Mouse (Mus musculus): ENCODE measurements around the gene 1600002K03Rik. TPM values are rescaled to one million over a fixed set of nuclear protein-coding genes. Genes with fewer than 3 reads are reported as not detected.

Gene 1600002K03Rik
- 8.4 and 8.7 TPM in 2 replicates for polyA plus RNA-seq (2015; fragmentation: Nextera tagmentation; extraction: Ambion mirVana)

GRCm38 (mm10) chr10:80172527-80173292, at the start of gene 1600002K03Rik:
Gene 1600002K03Rik (plus strand): TSS chr10:80172944.
- Histone ChIP-seq H3K4me2 (ENCODE audit: low read depth, low read length) (peak within 1 kb of the TSS; percentile 83), H3K36me3 (ENCODE audit: control insufficient read depth, insufficient read depth) (peaks cover 26% of the 10 kb centered on the region), H3K27me3 (ENCODE audit: control insufficient read depth, insufficient read depth, low read depth, low read length) (peaks cover 2% of the 10 kb centered on the region; the same call in 1 of the 2 replicates), H3K4me3 (ENCODE audit: low read depth, low read length) (peak within 1 kb of the TSS; percentile 84), H3K27ac (ENCODE audit: low read length) (peak within 1 kb of the TSS; percentile 90), H3K9me3 (replicated peaks; ENCODE audit: control insufficient read depth, low read length) (no peaks in the 10 kb centered on the region; the same call in 1 of the 2 replicates), H3K9ac (ENCODE audit: low read depth, low read length) (peak within 1 kb of the TSS; percentile 72), H3K4me1 (ENCODE audit: control insufficient read depth, low read depth, low read length) (peaks cover 30% of the 10 kb centered on the region)
- WGBS (ENCODE audit: insufficient replicate concordance) = 3% methylated on average over 35 of the region's 35 CpGs
- ATAC-seq (ENCODE audit: low read depth) = peak; percentile 70

DNA sequence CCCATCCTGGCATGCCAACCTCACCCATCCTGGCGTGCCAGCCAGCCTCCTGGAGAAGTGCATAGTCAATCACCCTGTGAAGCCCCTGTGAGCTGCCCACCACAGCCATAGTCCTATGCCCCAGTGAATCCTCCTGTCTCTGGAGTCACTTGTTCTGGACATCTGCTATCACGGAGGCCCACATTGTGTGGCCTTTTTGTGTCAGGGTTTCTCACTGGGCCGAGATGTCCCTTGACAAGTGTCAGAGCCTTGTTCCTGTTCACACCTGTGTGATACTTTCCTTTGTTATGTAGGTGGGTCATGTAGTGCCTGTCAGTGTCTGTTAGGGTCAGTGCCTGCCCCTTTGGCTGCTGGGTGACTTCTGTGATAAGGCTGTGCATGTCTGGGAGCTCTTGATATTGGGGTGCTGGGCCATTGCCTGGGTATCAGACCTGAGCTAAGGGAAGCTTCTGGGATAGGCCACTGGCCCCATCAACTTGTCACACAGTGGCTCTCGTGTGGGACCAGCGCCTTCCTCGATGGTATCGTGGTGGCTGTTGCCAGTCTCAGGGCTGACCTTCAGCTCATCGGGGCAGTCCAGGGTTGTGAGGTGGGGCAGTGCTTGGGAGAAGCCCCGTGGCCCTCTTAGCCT, 48.7 kb upstream of the 1600002K03Rik start:
- H3K9ac ChIP-seq (ENCODE audit: low read depth, low read length) = peak overlapping the region; percentile 34
- H3K4me1 ChIP-seq (ENCODE audit: control insufficient read depth, low read depth, low read length) = peaks cover 76% of the 10 kb centered on the region
- no peaks in the 10 kb centered on the region for H3K27me3 ChIP-seq (ENCODE audit: control insufficient read depth, insufficient read depth, low read depth, low read length)
- ATAC-seq (ENCODE audit: low read depth) = peak; percentile 89
- peak overlapping the region; percentile 35 for H3K4me3 ChIP-seq (ENCODE audit: low read depth, low read length)
- H3K36me3 ChIP-seq (ENCODE audit: control insufficient read depth, insufficient read depth) = peaks cover 75% of the 10 kb centered on the region
- peak overlapping the region; percentile 88 for H3K27ac ChIP-seq (ENCODE audit: low read length)
- no peaks in the 10 kb centered on the region for H3K9me3 ChIP-seq (replicated peaks; ENCODE audit: control insufficient read depth, low read length)
- WGBS (ENCODE audit: insufficient replicate concordance) = 48% methylated on average over 9 of the region's 9 CpGs
- H3K4me2 ChIP-seq (ENCODE audit: low read depth, low read length) = peak overlapping the region; percentile 57

DNA sequence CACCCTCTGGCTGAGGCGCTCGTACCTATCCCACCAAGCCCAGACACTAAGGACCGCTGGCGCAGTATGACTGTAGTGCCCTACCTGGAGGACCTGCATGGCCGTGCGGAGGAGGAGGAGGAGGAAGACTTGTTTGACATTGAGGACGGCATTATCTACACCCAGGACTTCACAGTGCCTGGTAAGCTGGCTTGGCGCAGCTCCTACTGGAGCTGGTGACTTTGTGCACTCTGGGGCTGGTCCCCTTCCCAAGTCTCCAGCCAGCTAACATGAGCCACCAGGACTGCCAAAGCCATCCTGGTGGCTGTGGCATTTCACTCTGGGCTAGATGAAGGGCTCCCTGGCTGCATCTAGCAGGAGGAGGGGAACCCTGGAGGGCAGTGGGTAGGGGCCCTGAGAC, 44.8 kb upstream of the 1600002K03Rik start:
- no peaks in the 10 kb centered on the region for H3K27me3 ChIP-seq (ENCODE audit: control insufficient read depth, insufficient read depth, low read depth, low read length)
- 94% methylated on average over 8 of the region's 8 CpGs for WGBS (ENCODE audit: insufficient replicate concordance)
- H3K4me1 ChIP-seq (ENCODE audit: control insufficient read depth, low read depth, low read length) = peaks cover 54% of the 10 kb centered on the region
- no peaks in the 10 kb centered on the region for H3K9me3 ChIP-seq (replicated peaks; ENCODE audit: control insufficient read depth, low read length)
- ATAC-seq (ENCODE audit: low read depth) = no peak
- no peak overlapping the region for H3K4me3 ChIP-seq (ENCODE audit: low read depth, low read length)
- no peak overlapping the region for H3K4me2 ChIP-seq (ENCODE audit: low read depth, low read length)
- H3K27ac ChIP-seq (ENCODE audit: low read length) = no peak overlapping the region
- no peak overlapping the region for H3K9ac ChIP-seq (ENCODE audit: low read depth, low read length)
- H3K36me3 ChIP-seq (ENCODE audit: control insufficient read depth, insufficient read depth) = peaks cover 70% of the 10 kb centered on the region

DNA sequence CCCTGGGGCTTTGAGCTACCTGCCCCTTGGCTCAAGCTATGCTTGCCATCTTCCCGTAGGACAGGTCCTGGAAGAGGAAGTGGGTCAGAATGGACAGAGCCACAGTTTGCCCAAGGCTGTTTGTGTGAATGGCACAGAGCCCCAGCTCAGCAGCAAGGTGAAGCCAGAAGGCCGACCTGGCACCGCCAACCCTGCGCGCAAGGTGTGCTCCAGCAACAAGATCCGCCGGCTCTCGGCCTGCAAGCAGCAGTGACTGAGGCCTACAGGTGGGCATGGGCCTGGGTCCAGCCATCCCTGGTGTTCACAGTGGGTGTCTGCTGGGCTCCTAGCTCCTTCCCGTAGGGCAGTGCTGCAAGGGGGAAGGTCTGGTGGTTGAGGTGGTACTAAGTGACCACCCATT, 42.9 kb upstream of the 1600002K03Rik start:
- no peak overlapping the region for H3K9ac ChIP-seq (ENCODE audit: low read depth, low read length)

DNA sequence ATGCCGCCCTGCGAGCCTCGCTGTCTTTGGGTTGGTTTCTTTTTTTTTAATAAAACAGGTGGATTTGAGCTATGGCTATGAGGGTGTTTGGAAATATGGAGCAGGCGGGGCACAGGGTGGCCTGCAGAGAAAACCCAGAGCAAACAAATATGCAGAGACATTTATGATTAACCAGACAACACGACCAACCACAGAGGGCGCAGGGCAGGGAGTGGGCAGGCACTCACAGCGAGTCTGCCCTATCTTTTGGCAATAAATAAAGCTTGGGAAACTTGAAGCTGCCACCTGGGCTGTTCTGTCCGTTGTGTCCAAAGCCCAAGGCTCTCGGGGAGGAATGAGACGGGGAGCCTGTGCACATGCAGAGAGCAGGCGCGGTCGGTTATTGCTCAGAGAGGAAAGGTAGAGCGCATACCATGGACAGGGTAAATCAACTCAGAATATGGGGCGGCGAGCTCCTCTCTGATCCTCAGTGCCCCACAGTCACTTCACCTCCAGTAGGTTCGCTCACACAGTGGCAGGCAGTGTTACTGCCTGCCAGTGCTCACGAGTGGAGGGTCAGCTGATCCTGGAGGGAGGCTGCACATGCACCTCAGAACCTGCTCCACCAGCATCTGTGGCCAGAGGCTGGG, 42.2 kb upstream of the 1600002K03Rik start:
- Histone ChIP-seq H3K9ac (ENCODE audit: low read depth, low read length) (no peak overlapping the region), H3K4me1 (ENCODE audit: control insufficient read depth, low read depth, low read length) (peaks cover 28% of the 10 kb centered on the region), H3K27me3 (ENCODE audit: control insufficient read depth, insufficient read depth, low read depth, low read length) (peaks cover 5% of the 10 kb centered on the region), H3K9me3 (replicated peaks; ENCODE audit: control insufficient read depth, low read length) (no peaks in the 10 kb centered on the region), H3K4me2 (ENCODE audit: low read depth, low read length) (no peak overlapping the region), H3K36me3 (ENCODE audit: control insufficient read depth, insufficient read depth) (peaks cover 55% of the 10 kb centered on the region), H3K27ac (ENCODE audit: low read length) (peak overlapping the region; percentile 50; the same call in 1 of the 2 replicates), H3K4me3 (ENCODE audit: low read depth, low read length) (no peak overlapping the region)
- WGBS (ENCODE audit: insufficient replicate concordance) = 78% methylated on average over 18 of the region's 18 CpGs
- peak; percentile 38 for ATAC-seq (ENCODE audit: low read depth)

More for the DNA sequence above, 42.9 kb upstream of the 1600002K03Rik start:
- Histone ChIP-seq H3K9me3 (replicated peaks; ENCODE audit: control insufficient read depth, low read length) (no peaks in the 10 kb centered on the region), H3K27ac (ENCODE audit: low read length) (no peak overlapping the region), H3K4me3 (ENCODE audit: low read depth, low read length) (no peak overlapping the region), H3K4me1 (ENCODE audit: control insufficient read depth, low read depth, low read length) (peaks cover 35% of the 10 kb centered on the region), H3K4me2 (ENCODE audit: low read depth, low read length) (no peak overlapping the region), H3K36me3 (ENCODE audit: control insufficient read depth, insufficient read depth) (peaks cover 62% of the 10 kb centered on the region), H3K27me3 (ENCODE audit: control insufficient read depth, insufficient read depth, low read depth, low read length) (peaks cover under 1% of the 10 kb centered on the region)
- 89% methylated on average over 9 of the region's 9 CpGs for WGBS (ENCODE audit: insufficient replicate concordance)
- no peak for ATAC-seq (ENCODE audit: low read depth)

DNA sequence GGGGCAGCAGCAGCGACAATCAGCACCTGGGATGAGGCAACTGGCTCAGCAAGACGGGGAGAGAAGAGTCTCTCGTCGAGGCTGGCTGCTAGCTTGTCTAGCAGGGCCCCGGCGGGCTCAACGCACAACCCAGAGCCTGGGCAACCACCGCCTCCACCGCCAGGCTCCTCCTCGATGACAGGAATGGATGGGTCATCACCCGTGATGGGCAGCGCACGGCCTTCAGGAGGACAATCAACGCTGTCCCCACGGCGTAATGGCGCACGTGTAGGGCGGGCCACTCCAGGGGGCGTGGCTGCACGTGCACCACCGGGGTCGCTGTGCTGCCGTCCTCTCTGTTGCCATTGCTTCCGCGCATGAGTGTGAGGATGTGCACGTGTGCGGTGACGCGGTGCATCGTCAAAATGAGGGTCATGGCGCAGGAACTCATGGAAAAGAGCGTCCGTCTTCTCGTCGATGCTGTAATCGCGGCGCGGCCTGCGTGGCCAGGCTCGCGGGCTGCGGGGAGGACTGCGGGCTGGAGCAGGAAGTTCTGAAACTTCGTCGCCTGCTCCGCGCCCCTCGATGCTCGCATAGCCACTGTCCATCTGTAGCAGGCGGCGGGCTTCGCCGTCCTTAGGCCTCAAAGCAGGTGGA, 41.3 kb upstream of the 1600002K03Rik start:
- Histone ChIP-seq H3K27me3 (ENCODE audit: control insufficient read depth, insufficient read depth, low read depth, low read length) (peaks cover 15% of the 10 kb centered on the region), H3K4me3 (ENCODE audit: low read depth, low read length) (no peak overlapping the region), H3K27ac (ENCODE audit: low read length) (no peak overlapping the region), H3K9ac (ENCODE audit: low read depth, low read length) (no peak overlapping the region), H3K4me2 (ENCODE audit: low read depth, low read length) (0 out of 2 replicates have a peak overlapping the region, but pooled peaks have one; percentile 13), H3K4me1 (ENCODE audit: control insufficient read depth, low read depth, low read length) (peaks cover 19% of the 10 kb centered on the region), H3K9me3 (replicated peaks; ENCODE audit: control insufficient read depth, low read length) (no peaks in the 10 kb centered on the region), H3K36me3 (ENCODE audit: control insufficient read depth, insufficient read depth) (peaks cover 46% of the 10 kb centered on the region)
- WGBS (ENCODE audit: insufficient replicate concordance) = 33% methylated on average over 55 of the region's 55 CpGs
- ATAC-seq (ENCODE audit: low read depth) = no peak

- no peak overlapping the region for H3K4me2 ChIP-seq (ENCODE audit: low read depth, low read length)
- ATAC-seq (ENCODE audit: low read depth) = no peak
- no peak overlapping the region for H3K4me3 ChIP-seq (ENCODE audit: low read depth, low read length)
- peaks cover 20% of the 10 kb centered on the region for H3K27me3 ChIP-seq (ENCODE audit: control insufficient read depth, insufficient read depth, low read depth, low read length)
- WGBS (ENCODE audit: insufficient replicate concordance) = 59% methylated on average over 27 of the region's 27 CpGs
- peaks cover 41% of the 10 kb centered on the region for H3K36me3 ChIP-seq (ENCODE audit: control insufficient read depth, insufficient read depth)
- H3K9me3 ChIP-seq (replicated peaks; ENCODE audit: control insufficient read depth, low read length) = no peaks in the 10 kb centered on the region
- H3K27ac ChIP-seq (ENCODE audit: low read length) = no peak overlapping the region
- peaks cover 18% of the 10 kb centered on the region for H3K4me1 ChIP-seq (ENCODE audit: control insufficient read depth, low read depth, low read length)
- H3K9ac ChIP-seq (ENCODE audit: low read depth, low read length) = no peak overlapping the region
Measured at GRCm38 (mm10) chr10:80131952-80132350, 40.8 kb upstream of the 1600002K03Rik start.

- peaks cover 27% of the 10 kb centered on the region for H3K36me3 ChIP-seq (ENCODE audit: control insufficient read depth, insufficient read depth)
- H3K4me1 ChIP-seq (ENCODE audit: control insufficient read depth, low read depth, low read length) = peaks cover 28% of the 10 kb centered on the region
- no peaks in the 10 kb centered on the region for H3K9me3 ChIP-seq (replicated peaks; ENCODE audit: control insufficient read depth, low read length)
- H3K4me3 ChIP-seq (ENCODE audit: low read depth, low read length) = no peak overlapping the region
- H3K4me2 ChIP-seq (ENCODE audit: low read depth, low read length) = no peak overlapping the region
- H3K27me3 ChIP-seq (ENCODE audit: control insufficient read depth, insufficient read depth, low read depth, low read length) = peaks cover 34% of the 10 kb centered on the region
- H3K27ac ChIP-seq (ENCODE audit: low read length) = no peak overlapping the region
- H3K9ac ChIP-seq (ENCODE audit: low read depth, low read length) = no peak overlapping the region
- WGBS (ENCODE audit: insufficient replicate concordance) = 59% methylated on average over 8 of the region's 8 CpGs
- no peak for ATAC-seq (ENCODE audit: low read depth)
Measured at GRCm38 (mm10) chr10:80133226-80133849, 39.4 kb upstream of the 1600002K03Rik start.

Measured in liver, embryonic 16.5 days (tissue).